Mouse (Mus musculus) adrenal gland, postnatal 36 days (tissue): Measurements from ENCODE around the gene Gng13. TPM values are rescaled to one million over a fixed set of nuclear protein-coding genes. Genes with fewer than 3 reads are reported as not detected.

ENCODE experiments used
- microRNA-seq: library from miRNA; unstranded; fragments of <30 nt; microRNA quantifications from one replicate; pipeline ENCODE4 v1.2.0, GENCODE M21; 2021
- total RNA-seq, 2 experiments: library from RNA; stranded (reverse); gene quantifications; 2 replicates each; pipeline ENCODE4 v1.2.3; 2021

Gene Gng13
- total RNA-seq, 2 experiments from 2014 or later: 1.7 to 2.3 TPM

Small RNA genes within 50 kb of the gene (microRNA-seq; reads per million reads assigned to microRNA genes)
- not detected for gene Gm25083

Other genes with a start within 250 kb of the Gng13 start
- gene Sstr5, start 219.9 kb upstream of the Gng13 start, total RNA-seq: under 1 TPM; 0.49 to 0.53 TPM
- 1 to 10 TPM; 1.3 to 2.5 TPM for gene Sox8, start 146.5 kb upstream of the Gng13 start, total RNA-seq
- 10 to 100 TPM; 29.6 to 37.9 TPM for gene Lmf1, start 138.1 kb upstream of the Gng13 start, total RNA-seq
- gene Chtf18, start 10.2 kb downstream of the Gng13 start, total RNA-seq: 1 to 10 TPM; 3.6 to 4.0 TPM
- 10 to 100 TPM; 12.5 to 13.4 TPM for gene Rpusd1, start 10.5 kb downstream of the Gng13 start, total RNA-seq
- gene Mslnl, start 18.9 kb downstream of the Gng13 start, total RNA-seq: not detected
- gene Msln, start 37.2 kb downstream of the Gng13 start, total RNA-seq: 1 to 10 TPM; 5.5 to 8.2 TPM
- 10 to 100 TPM; 26.0 to 31.0 TPM for gene Narfl, start 56.6 kb downstream of the Gng13 start, total RNA-seq
- gene Haghl, start 68.5 kb downstream of the Gng13 start, total RNA-seq: 10 to 100 TPM; 17.6 to 32.8 TPM
- not detected for gene Ccdc78, start 69.4 kb downstream of the Gng13 start, total RNA-seq
- 10 to 100 TPM; 76.7 to 85.4 TPM for gene Fam173a, start 75.7 kb downstream of the Gng13 start, total RNA-seq
- gene AC134908.4, start 78.5 kb downstream of the Gng13 start, total RNA-seq: not detected
- 10 to 100 TPM; 24.5 to 27.7 TPM for gene Metrn, start 80.0 kb downstream of the Gng13 start, total RNA-seq
- 10 to 100 TPM; 19.4 to 34.2 TPM for gene Fbxl16, start 91.9 kb downstream of the Gng13 start, total RNA-seq
- gene Wdr24, start 106.5 kb downstream of the Gng13 start, total RNA-seq: 10 to 100 TPM; 16.6 to 20.8 TPM
- 10 to 100 TPM; 87.8 to 93.9 TPM for gene Jmjd8, start 111.7 kb downstream of the Gng13 start, total RNA-seq
- gene Stub1, start 116.2 kb downstream of the Gng13 start, total RNA-seq: 100 to 1,000 TPM; 167 to 173 TPM
- gene Rhbdl1, start 120.1 kb downstream of the Gng13 start, total RNA-seq: 10 to 100 TPM; 17.4 to 20.3 TPM
- 10 to 100 TPM in 1 of 2 experiments, 1 to 10 TPM in 1; 9.5 to 13.3 TPM for gene Gm20683, start 124.6 kb downstream of the Gng13 start, total RNA-seq
- gene Rhot2, start 127.7 kb downstream of the Gng13 start, total RNA-seq: 100 to 1,000 TPM in 1 of 2 experiments, 10 to 100 TPM in 1; 97.2 to 104 TPM
- 10 to 100 TPM; 12.9 to 15.6 TPM for gene Wdr90, start 144.3 kb downstream of the Gng13 start, total RNA-seq
- gene Mcrip2, start 151.6 kb downstream of the Gng13 start, total RNA-seq: 100 to 1,000 TPM; 340 to 398 TPM
- 100 to 1,000 TPM; 106 to 124 TPM for gene Mettl26, start 157.9 kb downstream of the Gng13 start, total RNA-seq
- 1 to 10 TPM in 1 of 2 experiments, under 1 TPM in 1; 0.99 to 1.2 TPM for gene Wfikkn1, start 163.7 kb downstream of the Gng13 start, total RNA-seq
- 10 to 100 TPM; 20.6 to 46.0 TPM for gene Rab40c, start 202.6 kb downstream of the Gng13 start, total RNA-seq
- gene Pigq, start 227.8 kb downstream of the Gng13 start, total RNA-seq: 100 to 1,000 TPM in 1 of 2 experiments, 10 to 100 TPM in 1; 96.8 to 117 TPM
- gene Nhlrc4, start 227.8 kb downstream of the Gng13 start, total RNA-seq: not detected
- gene A930017K11Rik, start 235.4 kb downstream of the Gng13 start, total RNA-seq: not detected